Mouse (Mus musculus): Measurements from ENCODE around the gene Cr1l. TPM values are rescaled to one million over a fixed set of nuclear protein-coding genes. Genes with fewer than 3 reads are reported as not detected.

Cr1l gene
- total RNA-seq (2023): 100 to 1,000 TPM; 169 to 174 TPM

GRCm38 (mm10) chr1:195130953-195131674 lies at the start of gene Cr1l:
TSS of gene Cr1l (minus strand) at chr1:195131586.

GRCm38 (mm10) chr1:195175980-195176931 lies 44.9 kb upstream of the Cr1l start, which contains the start of gene Cr2:
TSS of gene Cr2 (minus strand) at chr1:195176716.

GRCm38 (mm10) chr1:195092220-195092720 lies 39.1 kb downstream of the Cr1l start, which contains the start of gene Cd46:
TSS of gene Cd46 (minus strand) at chr1:195092249.

Other genes starting within 250 kb of the Cr1l start
- gene Cd34, start 192.8 kb downstream of the Cr1l start, total RNA-seq (2023): under 1 TPM in 1 of 2 experiments, not detected in 1; 0.99 TPM
- 1 to 10 TPM; 6.0 to 6.2 TPM for gene Cd46, start 39.3 kb downstream of the Cr1l start, total RNA-seq (2023)
- 1 to 10 TPM; 1.3 to 2.9 TPM for gene Cr2, start 45.1 kb upstream of the Cr1l start, total RNA-seq (2023)

All from T-cell, adult 66 days (primary cell).